Mouse (Mus musculus): ENCODE results near the gene Mtus2.
"Not testable (repeated sequence)": the region's sequence is repeated elsewhere in the genome, so short reads cannot be mapped to it uniquely, and the experiment has no call there.

Gene Mtus2

GRCm38 (mm10) chr5:147956821-147957564 is at the start of gene Mtus2:
Gene Mtus2 (plus strand): TSS chr5:147957320.
- peak; percentile 89 for DNase-seq

GRCm38 (mm10) chr5:147907851-147908250 is 49.3 kb upstream of the Mtus2 start:
- no peak for DNase-seq

GRCm38 (mm10) chr5:147910807-147911509 is 46.2 kb upstream of the Mtus2 start:
- DNase-seq: no peak

GRCm38 (mm10) chr5:147911744-147912143 is 45.4 kb upstream of the Mtus2 start:
- DNase-seq: no peak

GRCm38 (mm10) chr5:147913241-147913842 is 43.8 kb upstream of the Mtus2 start:
- no peak for DNase-seq

GRCm38 (mm10) chr5:147915038-147915566 is 42.0 kb upstream of the Mtus2 start:
- no peak for DNase-seq

- no peak for DNase-seq
Measured at GRCm38 (mm10) chr5:147916171-147916570, 40.9 kb upstream of the Mtus2 start.

- DNase-seq: no peak
Measured at GRCm38 (mm10) chr5:147918044-147918846, 38.9 kb upstream of the Mtus2 start.

- DNase-seq: no peak
Measured at GRCm38 (mm10) chr5:147924621-147925020, 32.5 kb upstream of the Mtus2 start.

- no peak for DNase-seq
Measured at GRCm38 (mm10) chr5:147925935-147926604, 31.1 kb upstream of the Mtus2 start.

GRCm38 (mm10) chr5:147928668-147929497 is 28.2 kb upstream of the Mtus2 start:
- no peak for DNase-seq

- no peak for DNase-seq
Measured at GRCm38 (mm10) chr5:147935096-147935495, 22.0 kb upstream of the Mtus2 start.

- no peak for DNase-seq
Measured at GRCm38 (mm10) chr5:147939226-147939625, 17.9 kb upstream of the Mtus2 start.

GRCm38 (mm10) chr5:147945000-147945666 is 12.0 kb upstream of the Mtus2 start:
- no peak for DNase-seq

- DNase-seq: no peak
Measured at GRCm38 (mm10) chr5:147949881-147950280, 7.2 kb upstream of the Mtus2 start.

- no peak for DNase-seq
Measured at GRCm38 (mm10) chr5:147951751-147952150, 5.4 kb upstream of the Mtus2 start.

- DNase-seq: not testable (repeated sequence)
Measured at GRCm38 (mm10) chr5:147953181-147953580, 3.9 kb upstream of the Mtus2 start.

- no peak for DNase-seq
Measured at GRCm38 (mm10) chr5:147955671-147956070, 1.4 kb upstream of the Mtus2 start.

- DNase-seq: no peak
Measured at GRCm38 (mm10) chr5:147956421-147956820, 699 bp upstream of the Mtus2 start.

- peak; percentile 94 for DNase-seq
Measured at GRCm38 (mm10) chr5:147957592-147958271, 612 bp downstream of the Mtus2 start.

Measured in right cerebral cortex, adult 18-20 months (tissue).